Mouse (Mus musculus) lung, adult 10 weeks (tissue): Measurements from ENCODE around the gene Nts. TPM values are rescaled to one million over a fixed set of nuclear protein-coding genes. Genes with fewer than 3 reads are reported as not detected.

Experiments used
- polyA plus RNA-seq: library from polyadenylated mRNA; stranded (reverse); fragments of 350-450 nt; fragmentation: Illumina TruSeq; extraction: RNeasy Lipid Tissue Mini Kit (QIAGEN cat#74804); gene quantifications from one replicate; pipeline ENCODE4 v1.2.3, GENCODE M21; 2014; ENCODE audit warnings: low read depth, low replicate concordance; ENCODE audit not compliant: insufficient read depth

The Nts gene
- polyA plus RNA-seq: 0.96 TPM

DNA sequence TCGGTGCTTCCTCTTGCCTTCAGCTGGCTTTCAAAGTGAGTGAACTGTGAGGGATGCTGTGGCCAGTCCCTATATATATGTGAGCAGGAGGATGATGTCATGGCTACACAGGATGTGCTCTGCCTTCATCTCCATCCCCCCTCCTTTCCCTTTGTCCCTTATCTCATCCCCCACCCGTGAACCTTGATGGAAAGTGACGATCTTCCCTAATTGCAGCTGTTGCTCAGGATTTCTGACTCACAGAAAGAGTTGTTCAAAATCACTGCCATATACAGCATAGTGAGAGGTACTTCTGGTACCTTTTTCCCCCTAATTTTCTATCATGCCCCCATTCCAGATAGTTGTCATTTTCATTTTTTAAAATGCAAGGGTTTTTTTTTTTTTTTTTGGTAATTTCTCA, at the start of gene Nts:
Gene Nts, minus strand, starts transcription at position 101 of the 400 bp plus-strand sequence.

DNA sequence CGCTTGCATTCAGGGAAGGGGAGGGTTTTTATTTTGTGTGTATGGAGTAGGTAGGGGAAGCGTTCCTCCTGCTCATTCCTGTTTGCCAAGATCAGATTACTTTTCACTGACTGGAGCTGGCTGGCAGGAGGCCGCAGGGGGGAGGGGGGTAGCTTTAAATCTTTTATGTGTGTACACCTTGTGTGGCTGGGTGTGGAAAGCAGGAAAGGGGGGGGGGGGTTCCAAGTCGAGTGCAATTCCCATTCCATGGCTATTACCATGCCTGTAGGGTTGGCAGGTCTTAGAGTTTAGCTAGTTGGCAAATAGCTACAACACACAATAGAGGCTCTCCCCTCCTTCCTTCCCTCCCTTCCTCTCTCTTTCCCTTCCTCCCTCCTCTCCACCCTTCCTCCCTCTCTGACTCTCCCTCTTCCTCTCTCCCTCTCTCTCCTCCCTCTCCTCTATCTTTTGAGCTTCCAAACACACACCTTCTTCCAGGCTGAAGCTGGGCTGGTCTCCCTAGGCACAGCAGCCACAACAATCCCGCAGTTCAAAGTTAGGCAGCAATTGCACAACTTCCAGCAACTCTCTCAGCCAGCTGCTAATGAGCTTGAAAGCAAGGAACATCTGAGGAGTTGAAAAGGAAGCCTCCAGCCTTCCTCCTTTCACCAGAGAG, 21.6 kb upstream of the Nts start, which contains the start of gene Rassf9:
Gene Rassf9, plus strand, starts transcription at position 416 of the 655 bp plus-strand sequence.

Other genes starting within 250 kb of the Nts start
- gene Rassf9, start 21.7 kb upstream of the Nts start, polyA plus RNA-seq: 12.0 TPM